Mouse (Mus musculus) CH12.LX (cell line): ENCODE measurements around the gene Lair1.

Experiments
- CHD1 ChIP-seq: IDR thresholded peaks from 2 replicates; pipeline ENCODE4 v1.6.1; 2012; ENCODE audit warnings: low read depth, low read length, improper control_type of control experiment, inconsistent platforms
- CHD2 ChIP-seq: IDR thresholded peaks from 2 replicates; pipeline ENCODE4 v1.6.1; 2011; ENCODE audit warnings: low read length, improper control_type of control experiment
- CTCF ChIP-seq, 2 experiments: IDR thresholded peaks in 1 of 2; conservative IDR thresholded peaks in 1 of 2; 2 replicates each; pipeline ENCODE4 v1.5.1; 2011 to 2012; ENCODE audit warnings: low read depth in 2 of 2, low read length in 2 of 2, improper control_type of control experiment in 1 of 2, inconsistent platforms in 1 of 2, mild to moderate bottlenecking in 1 of 2, moderate library complexity in 1 of 2
- ELF1 ChIP-seq: IDR thresholded peaks from 2 replicates; pipeline ENCODE4 v1.6.1; 2014; ENCODE audit warnings: low read depth, mild to moderate bottlenecking, inconsistent platforms, low read length, improper control_type of control experiment
- EP300 ChIP-seq: IDR thresholded peaks from 2 replicates; pipeline ENCODE4 v1.6.1; 2011; ENCODE audit warnings: low read length, improper control_type of control experiment
- ETS1 ChIP-seq: conservative IDR thresholded peaks from 2 replicates; pipeline ENCODE4 v1.6.1; 2012; ENCODE audit warnings: low read depth, mild to moderate bottlenecking, inconsistent platforms, low read length, improper control_type of control experiment, moderate library complexity
- HCFC1 ChIP-seq: IDR thresholded peaks from 2 replicates; pipeline ENCODE4 v1.6.1; 2012; ENCODE audit warnings: low read depth, mild to moderate bottlenecking, inconsistent platforms, low read length, improper control_type of control experiment
- MAFK ChIP-seq: IDR thresholded peaks from 2 replicates; pipeline ENCODE4 v1.6.1; 2011; ENCODE audit warnings: low read length, improper control_type of control experiment; ENCODE audit not compliant: insufficient replicate concordance
- POLR2AphosphoS2 ChIP-seq: IDR thresholded peaks from 2 replicates; pipeline ENCODE4 v1.6.1; 2011; ENCODE audit warnings: low read depth, low read length, improper control_type of control experiment
- RCOR1 ChIP-seq: conservative IDR thresholded peaks from 2 replicates; pipeline ENCODE4 v1.6.1; 2012; ENCODE audit warnings: low read depth, mild to moderate bottlenecking, inconsistent platforms, low read length, improper control_type of control experiment
- TBP ChIP-seq: conservative IDR thresholded peaks from 2 replicates; pipeline ENCODE4 v1.6.1; 2011; ENCODE audit warnings: low read depth, low read length, improper control_type of control experiment
- ZNF384 ChIP-seq: IDR thresholded peaks from 2 replicates; pipeline ENCODE4 v1.6.1; 2012; ENCODE audit warnings: low read depth, low read length, improper control_type of control experiment, inconsistent platforms

- no peak for TF ChIP-seq MAFK
- no peak for TF ChIP-seq ETS1
- TF ChIP-seq CTCF (conservative IDR thresholded peaks at IDR 0.05 in 1 of 2, IDR thresholded peaks at IDR 0.05 in 1 of 2; ENCODE audit: low read depth in 2 of 2, low read length in 2 of 2), result no peak
- no peak for TF ChIP-seq POLR2AphosphoS2
- TF ChIP-seq ZNF384, result no peak
- no peak for TF ChIP-seq CHD1
- no peak for TF ChIP-seq RCOR1
- no peak for TF ChIP-seq HCFC1
- no peak for TF ChIP-seq EP300
- TF ChIP-seq ELF1, result no peak
- no peak for TF ChIP-seq CHD2
- no peak for TF ChIP-seq TBP
Measured at GRCm38 (mm10) chr7:4081706-4082105, 18.7 kb upstream of the Lair1 start.
